Mouse (Mus musculus) ES-Bruce4 (cell line): ENCODE measurements around the gene Bmper.

ENCODE experiments used
- CTCF ChIP-seq: IDR thresholded peaks from one replicate; pipeline ENCODE4 v1.8.1; 2011; ENCODE audit warnings: low read depth, low read length
- EP300 ChIP-seq: IDR thresholded peaks from 2 replicates; pipeline ENCODE4 v1.6.1; 2011; ENCODE audit warnings: low read depth, low read length; ENCODE audit not compliant: insufficient read depth

- no peak for TF ChIP-seq CTCF
- TF ChIP-seq EP300, result no peak
Measured at GRCm38 (mm10) chr9:23192567-23193331, 30.1 kb upstream of the Bmper start.
